Mouse (Mus musculus) midbrain, embryonic 13.5 days (tissue): Measurements from ENCODE around the gene Habp2. TPM values are rescaled to one million over a fixed set of nuclear protein-coding genes. Genes with fewer than 3 reads are reported as not detected.
A peak's percentile ranks its signal among the peaks of the same experiment; 100 is the strongest.

ENCODE experiments used
- ATAC-seq: fragments of 200-750 bp; cut with Nextera tagmentation; 2 replicates; pipeline ENCODE4 v1.8.0; 2017; ENCODE audit warnings: mild to moderate bottlenecking, moderate TSS enrichment, moderate library complexity
- H3K27ac ChIP-seq: fragments of 300-500 bp; sonication (generic); 2 replicates; pipeline ENCODE4 v1.5.1; 2015; ENCODE audit warnings: inconsistent platforms, mild to moderate bottlenecking, moderate library complexity
- H3K27me3 ChIP-seq: fragments of 300-500 bp; sonication (generic); 2 replicates; pipeline ENCODE4 v1.6.1; 2015; ENCODE audit warnings: mild to moderate bottlenecking, inconsistent platforms
- H3K36me3 ChIP-seq: fragments of 300-500 bp; sonication (generic); 2 replicates; pipeline ENCODE4 v1.6.1; 2015; ENCODE audit warnings: mild to moderate bottlenecking, inconsistent platforms
- H3K4me1 ChIP-seq: fragments of 300-500 bp; sonication (generic); replicated peaks from 2 replicates; pipeline ENCODE4 v1.6.1; 2015; ENCODE audit warnings: inconsistent platforms
- H3K4me2 ChIP-seq: fragments of 300-500 bp; sonication (generic); replicated peaks from 2 replicates; pipeline ENCODE4 v1.6.1; 2015; ENCODE audit warnings: moderate library complexity, mild to moderate bottlenecking, inconsistent platforms
- H3K4me3 ChIP-seq: fragments of 300-500 bp; sonication (generic); replicated peaks from 2 replicates; pipeline ENCODE4 v1.5.1; 2015; ENCODE audit warnings: mild to moderate bottlenecking, inconsistent platforms
- H3K9ac ChIP-seq: fragments of 300-500 bp; sonication (generic); replicated peaks from 2 replicates; pipeline ENCODE4 v1.6.1; 2015; ENCODE audit warnings: mild to moderate bottlenecking, inconsistent platforms
- H3K9me3 ChIP-seq: fragments of 300-500 bp; sonication (generic); 2 replicates; pipeline ENCODE4 v1.6.1; 2016; ENCODE audit warnings: mild to moderate bottlenecking, inconsistent platforms
- WGBS: fragments of 180-500 bp; shearing (Covaris S2); methylation state at CpG from one replicate; pipeline ENCODE4 v1.1.7; 2015; 5-methylcytosine and 5-hydroxymethylcytosine counted together
- polyA plus RNA-seq: library from polyadenylated mRNA; unstranded; fragments of >200 nt; fragmentation: Nextera tagmentation; extraction: Ambion mirVana; gene quantifications from 2 replicates; pipeline ENCODE4 v1.2.1, GENCODE M21; 2015

Habp2 gene
- polyA plus RNA-seq, 1 experiment from 2014 or later, result 0.09 TPM

- ATAC-seq, result no peak
Observed at GRCm38 (mm10) chr19:56300835-56301234, 13.9 kb downstream of the Habp2 start.

GRCm38 (mm10) chr19:56316531-56316930 is 29.6 kb downstream of the Habp2 start:
- no peak for ATAC-seq
- no peak overlapping the region for H3K4me3 ChIP-seq
- WGBS, result 80% methylated on average over 3 of the region's 3 CpGs
- H3K4me2 ChIP-seq, result no peak overlapping the region
- no peak overlapping the region for H3K9ac ChIP-seq
- no peaks in the 10 kb centered on the region for H3K36me3 ChIP-seq
- no peaks in the 10 kb centered on the region for H3K9me3 ChIP-seq
- peaks cover 19% of the 10 kb centered on the region for H3K4me1 ChIP-seq
- H3K27ac ChIP-seq, result no peak overlapping the region
- H3K27me3 ChIP-seq, result no peaks in the 10 kb centered on the region

More at GRCm38 (mm10) chr19:56300835-56301234, 13.9 kb downstream of the Habp2 start:
- Histone ChIP-seq H3K4me3 (no peak overlapping the region), H3K36me3 (no peaks in the 10 kb centered on the region), H3K4me1 (no peaks in the 10 kb centered on the region), H3K27me3 (no peaks in the 10 kb centered on the region; the same call in 1 of the 2 replicates), H3K4me2 (no peak overlapping the region), H3K27ac (no peak overlapping the region), H3K9me3 (no peaks in the 10 kb centered on the region), H3K9ac (no peak overlapping the region)
- WGBS, result 70% methylated on average over 11 of the region's 11 CpGs

GRCm38 (mm10) chr19:56319219-56319618 is 32.3 kb downstream of the Habp2 start:
- H3K9me3 ChIP-seq, result no peaks in the 10 kb centered on the region
- no peak overlapping the region for H3K4me3 ChIP-seq
- peaks cover 21% of the 10 kb centered on the region for H3K4me1 ChIP-seq
- ATAC-seq, result no peak
- H3K27ac ChIP-seq, result no peak overlapping the region
- H3K9ac ChIP-seq, result no peak overlapping the region
- 90% methylated on average over 7 of the region's 7 CpGs for WGBS
- 0 out of 2 replicates have a peak, but pooled peaks cover 6% of the 10 kb centered on the region for H3K27me3 ChIP-seq
- no peaks in the 10 kb centered on the region for H3K36me3 ChIP-seq
- H3K4me2 ChIP-seq, result no peak overlapping the region

- ATAC-seq, result no peak
- no peak overlapping the region for H3K4me3 ChIP-seq
- no peaks in the 10 kb centered on the region for H3K36me3 ChIP-seq
- no peak overlapping the region for H3K4me2 ChIP-seq
- peaks cover 21% of the 10 kb centered on the region for H3K4me1 ChIP-seq
- H3K9me3 ChIP-seq, result no peaks in the 10 kb centered on the region
- WGBS, result 88% methylated on average over 6 of the region's 6 CpGs
- no peak overlapping the region for H3K27ac ChIP-seq
- no peak overlapping the region for H3K9ac ChIP-seq
- 0 out of 2 replicates have a peak, but pooled peaks cover 7% of the 10 kb centered on the region for H3K27me3 ChIP-seq
Observed at GRCm38 (mm10) chr19:56319629-56320028, 32.7 kb downstream of the Habp2 start.

GRCm38 (mm10) chr19:56320186-56320860 is 33.4 kb downstream of the Habp2 start:
- Histone ChIP-seq H3K4me2 (peak overlapping the region; percentile 33; the same call in 1 of the 2 replicates), H3K4me1 (peaks cover 21% of the 10 kb centered on the region), H3K9me3 (no peaks in the 10 kb centered on the region), H3K27me3 (0 out of 2 replicates have a peak, but pooled peaks cover 7% of the 10 kb centered on the region), H3K36me3 (no peaks in the 10 kb centered on the region), H3K27ac (peak overlapping the region; percentile 51; the same call in 1 of the 2 replicates), H3K4me3 (no peak overlapping the region), H3K9ac (no peak overlapping the region)
- 26% methylated on average over 26 of the region's 26 CpGs for WGBS
- peak; percentile 78 for ATAC-seq

- ATAC-seq, result no peak
- Histone ChIP-seq H3K4me2 (no peak overlapping the region), H3K36me3 (no peaks in the 10 kb centered on the region), H3K4me1 (peaks cover 31% of the 10 kb centered on the region), H3K4me3 (no peak overlapping the region), H3K9ac (no peak overlapping the region; the same call in 1 of the 2 replicates), H3K27ac (peak overlapping the region; percentile 27), H3K9me3 (no peaks in the 10 kb centered on the region), H3K27me3 (0 out of 2 replicates have a peak, but pooled peaks cover 7% of the 10 kb centered on the region)
- 78% methylated on average over 12 of the region's 12 CpGs for WGBS
Observed at GRCm38 (mm10) chr19:56321303-56321920, 34.5 kb downstream of the Habp2 start.

GRCm38 (mm10) chr19:56325676-56326075 is 38.7 kb downstream of the Habp2 start:
- ATAC-seq, result 0 out of 2 replicates have a peak, but pooled peaks have one; percentile 3

GRCm38 (mm10) chr19:56326243-56326855 is 39.4 kb downstream of the Habp2 start:
- peak overlapping the region; percentile 63 for H3K27ac ChIP-seq
- no peak overlapping the region for H3K4me2 ChIP-seq
- no peaks in the 10 kb centered on the region for H3K36me3 ChIP-seq
- peaks cover 14% of the 10 kb centered on the region for H3K4me1 ChIP-seq
- no peak overlapping the region for H3K9ac ChIP-seq
- 0 out of 2 replicates have a peak, but pooled peaks cover 7% of the 10 kb centered on the region for H3K27me3 ChIP-seq
- ATAC-seq, result peak; percentile 77
- WGBS, result 45% methylated on average over 21 of the region's 21 CpGs
- no peak overlapping the region for H3K4me3 ChIP-seq
- H3K9me3 ChIP-seq, result no peaks in the 10 kb centered on the region

More at GRCm38 (mm10) chr19:56325676-56326075, 38.7 kb downstream of the Habp2 start:
- no peak overlapping the region for H3K4me3 ChIP-seq
- H3K9ac ChIP-seq, result no peak overlapping the region
- no peaks in the 10 kb centered on the region for H3K36me3 ChIP-seq
- WGBS, result 55% methylated on average over 10 of the region's 10 CpGs
- no peak overlapping the region for H3K4me2 ChIP-seq
- H3K9me3 ChIP-seq, result no peaks in the 10 kb centered on the region
- peaks cover 21% of the 10 kb centered on the region for H3K4me1 ChIP-seq
- 0 out of 2 replicates have a peak overlapping the region, but pooled peaks have one; percentile 63 for H3K27ac ChIP-seq
- 0 out of 2 replicates have a peak, but pooled peaks cover 7% of the 10 kb centered on the region for H3K27me3 ChIP-seq

GRCm38 (mm10) chr19:56336321-56336720 is 49.4 kb downstream of the Habp2 start:
- H3K9me3 ChIP-seq, result no peaks in the 10 kb centered on the region
- H3K27me3 ChIP-seq, result no peaks in the 10 kb centered on the region; the same call in 1 of the 2 replicates
- H3K4me1 ChIP-seq, result no peaks in the 10 kb centered on the region
- WGBS, result 94% methylated on average over 17 of the region's 17 CpGs
- H3K36me3 ChIP-seq, result no peaks in the 10 kb centered on the region
- no peak overlapping the region for H3K4me2 ChIP-seq
- H3K4me3 ChIP-seq, result no peak overlapping the region
- no peak for ATAC-seq
- no peak overlapping the region for H3K9ac ChIP-seq
- H3K27ac ChIP-seq, result no peak overlapping the region

- ATAC-seq, result no peak
- no peaks in the 10 kb centered on the region for H3K36me3 ChIP-seq
- no peak overlapping the region for H3K9ac ChIP-seq
- H3K4me2 ChIP-seq, result no peak overlapping the region
- no peaks in the 10 kb centered on the region; the same call in 1 of the 2 replicates for H3K27me3 ChIP-seq
- no peak overlapping the region for H3K27ac ChIP-seq
- H3K4me3 ChIP-seq, result no peak overlapping the region
- H3K9me3 ChIP-seq, result no peaks in the 10 kb centered on the region
- 85% methylated on average over 12 of the region's 12 CpGs for WGBS
- H3K4me1 ChIP-seq, result no peaks in the 10 kb centered on the region
Observed at GRCm38 (mm10) chr19:56336826-56337225, 49.9 kb downstream of the Habp2 start.

- no peak overlapping the region for H3K4me2 ChIP-seq
- 94% methylated on average over 8 of the region's 8 CpGs for WGBS
- no peak overlapping the region for H3K27ac ChIP-seq
- peaks cover 26% of the 10 kb centered on the region for H3K4me1 ChIP-seq
- H3K27me3 ChIP-seq, result peaks cover 10% of the 10 kb centered on the region
- no peak for ATAC-seq
- no peak overlapping the region for H3K9ac ChIP-seq
- H3K36me3 ChIP-seq, result no peaks in the 10 kb centered on the region
- H3K4me3 ChIP-seq, result no peak overlapping the region
- no peaks in the 10 kb centered on the region for H3K9me3 ChIP-seq
Observed at GRCm38 (mm10) chr19:56342006-56342405, 55.1 kb downstream of the Habp2 start.
